Mouse (Mus musculus): ENCODE results near the gene Slc35g1.
"Not testable (repeated sequence)": the region's sequence is repeated elsewhere in the genome, so short reads cannot be mapped to it uniquely, and the experiment has no call there.

Gene Slc35g1

GRCm38 (mm10) chr19:38395701-38396632 is at the start of gene Slc35g1:
Gene Slc35g1 (plus strand): TSS chr19:38395980.
- peak; percentile 45 for DNase-seq (ENCODE audit: low read depth, low spot score)

DNA sequence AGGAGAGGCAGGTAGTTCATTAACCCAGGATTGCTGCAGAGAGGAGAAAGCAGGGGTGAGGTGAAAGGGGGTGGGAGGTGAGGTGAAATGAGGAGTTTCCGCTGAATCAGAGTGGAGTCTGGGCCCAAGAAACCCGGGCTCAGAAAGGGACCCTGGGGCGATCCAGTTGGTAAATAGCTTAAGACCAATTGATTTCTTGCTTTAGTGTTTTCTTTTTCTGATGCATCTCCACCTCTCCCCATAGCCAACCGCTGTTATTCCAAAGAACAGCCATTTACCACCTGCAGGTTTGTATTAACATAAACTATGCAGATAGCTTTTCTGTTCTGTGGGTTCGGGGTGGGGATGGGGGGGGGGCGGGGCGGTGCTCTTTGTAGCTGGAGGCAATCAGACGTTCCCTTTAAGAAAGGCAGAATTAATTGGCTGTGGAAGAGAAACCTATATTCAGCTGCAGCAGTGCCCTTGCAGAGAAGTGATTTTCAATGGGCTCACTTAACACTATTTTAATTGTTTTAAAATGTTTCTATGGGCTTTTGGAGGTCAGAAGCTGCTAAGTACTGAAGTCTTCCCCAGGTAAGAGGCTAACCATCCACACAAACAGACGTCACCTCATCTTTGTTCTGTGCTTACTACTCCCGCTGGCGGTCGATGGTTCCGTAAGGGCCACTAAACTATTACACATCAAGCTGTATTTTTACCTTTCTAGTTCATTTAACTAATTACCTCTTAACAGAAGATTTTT is 47.3 kb upstream of the Slc35g1 start:
- no peak for DNase-seq (ENCODE audit: low read depth, low spot score)

DNA sequence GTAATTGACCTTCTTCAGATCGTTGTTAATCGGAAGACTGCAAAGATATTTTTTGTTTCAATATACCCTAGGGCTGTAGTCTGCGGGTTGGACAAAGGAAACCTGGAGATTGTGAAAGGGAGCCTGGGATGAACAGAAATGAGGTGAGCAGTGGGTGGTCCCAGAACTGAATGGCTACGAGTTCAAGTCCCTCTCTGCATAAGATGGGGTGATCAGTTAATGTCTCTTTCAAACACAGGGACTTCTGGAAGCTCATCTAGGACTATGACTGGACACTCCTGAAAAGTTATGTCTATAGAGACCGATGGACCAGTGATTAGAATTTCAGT is 46.8 kb upstream of the Slc35g1 start:
- DNase-seq (ENCODE audit: low read depth, low spot score) = no peak

- no peak for DNase-seq (ENCODE audit: low read depth, low spot score)
Observed at GRCm38 (mm10) chr19:38351202-38351601, 44.6 kb upstream of the Slc35g1 start.

DNA sequence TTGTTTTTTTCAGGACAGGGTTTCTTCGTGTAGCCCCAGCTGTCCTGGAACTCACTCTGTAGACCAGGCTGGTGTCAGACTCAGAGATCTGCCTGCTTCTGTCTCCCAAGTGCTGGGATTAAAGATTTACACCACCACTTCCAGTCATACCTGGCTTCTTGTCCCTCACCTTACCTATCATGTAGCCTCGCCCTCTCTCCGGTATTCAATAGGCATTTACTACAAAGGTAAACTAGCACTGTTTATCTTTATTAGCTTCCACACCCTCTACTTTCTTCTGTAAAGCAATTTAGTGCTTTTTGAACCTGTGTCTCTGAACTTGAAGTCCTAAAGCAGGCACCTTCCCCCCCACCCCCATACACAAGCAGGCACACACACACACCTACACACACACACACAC is 44.1 kb upstream of the Slc35g1 start:
- DNase-seq (ENCODE audit: low read depth, low spot score) = no peak

DNA sequence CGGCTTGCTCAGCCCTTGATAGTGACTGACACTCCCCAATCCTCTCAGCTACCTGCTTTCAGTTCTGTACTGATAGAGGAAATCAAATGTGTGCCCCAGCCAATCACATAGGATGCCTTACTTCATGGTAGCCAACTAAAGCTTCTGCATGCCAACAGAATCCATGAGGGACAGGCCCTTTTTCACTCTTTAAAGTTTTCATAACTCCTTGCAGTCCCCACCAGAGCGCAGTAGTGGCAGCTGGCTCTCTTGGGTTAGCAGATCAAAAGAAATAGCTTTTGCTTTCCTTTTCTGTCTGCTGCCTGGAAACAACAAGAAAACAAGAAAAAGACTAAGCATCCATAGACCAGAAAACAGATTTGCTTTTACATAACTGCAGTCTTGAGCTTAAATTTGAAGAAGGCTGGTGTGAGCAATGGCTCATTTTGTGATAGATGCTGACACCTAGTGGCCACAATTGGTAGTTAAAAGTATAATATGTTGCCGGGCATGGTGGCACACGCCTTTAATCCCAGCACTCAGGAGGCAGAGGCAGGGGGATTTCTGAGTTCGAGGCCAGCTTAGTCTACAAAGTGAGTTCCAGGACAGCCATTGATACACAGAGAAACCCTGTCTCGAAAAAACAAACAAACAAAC is 43.2 kb upstream of the Slc35g1 start:
- DNase-seq (ENCODE audit: low read depth, low spot score) = peak; percentile 78

DNA sequence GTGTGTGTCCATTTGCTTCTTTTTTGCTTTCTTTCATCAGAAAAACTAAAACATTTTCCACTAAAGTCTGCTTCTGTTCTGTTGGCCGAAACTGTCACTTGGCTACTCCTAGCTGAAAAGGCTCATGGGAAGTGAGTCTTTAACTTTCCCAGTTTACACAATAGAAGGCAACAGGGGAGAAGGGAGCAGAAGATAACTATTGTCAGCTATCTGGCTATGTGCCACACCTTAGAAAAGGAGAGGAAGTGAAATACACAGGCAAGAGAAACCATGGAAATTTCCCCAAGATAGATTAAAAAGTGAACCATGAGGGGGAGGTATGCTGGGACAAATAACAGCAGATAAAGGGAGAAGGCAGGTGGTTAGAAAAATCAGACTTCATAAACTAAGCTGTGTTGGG is 41.5 kb upstream of the Slc35g1 start:
- DNase-seq (ENCODE audit: low read depth, low spot score) = no peak

DNA sequence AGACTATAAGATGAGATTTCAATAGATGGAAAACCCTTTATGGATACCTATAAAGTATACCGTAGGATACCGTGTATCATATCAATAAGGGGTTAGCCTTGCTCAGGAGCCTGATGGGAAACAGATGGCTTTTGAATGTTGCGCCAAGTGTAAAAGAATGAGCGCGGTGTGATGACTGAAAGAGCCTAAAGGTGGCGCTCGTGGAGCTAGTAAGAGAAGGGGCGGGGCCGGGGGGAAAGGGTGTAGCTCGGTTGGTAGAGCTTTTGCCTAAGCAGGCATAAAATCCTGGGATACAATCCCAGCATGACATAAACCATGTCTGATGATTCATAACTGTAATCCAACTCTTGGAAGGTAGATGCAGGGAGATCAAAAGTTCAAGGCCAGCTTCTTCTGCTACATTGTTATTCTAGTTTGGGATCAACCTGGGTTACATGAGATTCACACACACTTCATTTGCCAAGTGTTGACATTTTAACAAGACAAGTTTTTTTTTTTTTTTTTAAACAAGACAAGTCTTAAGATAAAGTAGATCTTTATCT is 40.9 kb upstream of the Slc35g1 start:
- no peak for DNase-seq (ENCODE audit: low read depth, low spot score)

DNA sequence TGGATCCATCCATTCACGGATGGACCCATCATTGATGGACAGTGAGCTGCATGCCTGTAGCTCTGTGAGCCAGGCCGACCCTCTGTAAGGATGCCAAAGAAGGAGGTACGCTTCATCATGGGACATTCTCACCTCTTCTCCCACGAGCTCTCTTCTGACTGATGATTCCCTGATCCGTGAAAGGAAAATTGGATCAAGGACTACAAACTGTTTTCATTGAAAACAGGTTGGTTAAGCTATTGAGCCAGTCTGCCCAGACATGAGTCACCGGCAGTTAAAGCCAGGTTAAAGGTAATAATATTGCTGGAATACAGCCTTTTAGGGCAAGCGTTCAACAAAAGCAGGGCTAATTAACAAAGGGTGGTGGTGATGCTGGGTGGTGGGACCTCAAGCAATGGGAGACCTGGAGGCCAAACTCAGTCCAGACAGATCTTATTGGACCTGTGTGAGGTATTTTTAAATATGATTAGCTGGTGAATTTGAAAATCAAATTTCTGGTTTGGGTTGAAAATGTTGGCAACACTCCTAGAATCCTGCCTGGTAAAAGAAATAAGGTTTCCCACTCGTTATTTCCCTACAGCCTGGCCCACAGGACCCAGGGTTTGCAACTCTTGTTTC is 39.5 kb upstream of the Slc35g1 start:
- no peak for DNase-seq (ENCODE audit: low read depth, low spot score)

GRCm38 (mm10) chr19:38357956-38358623 is 37.7 kb upstream of the Slc35g1 start:
- DNase-seq (ENCODE audit: low read depth, low spot score) = peak; percentile 38

DNA sequence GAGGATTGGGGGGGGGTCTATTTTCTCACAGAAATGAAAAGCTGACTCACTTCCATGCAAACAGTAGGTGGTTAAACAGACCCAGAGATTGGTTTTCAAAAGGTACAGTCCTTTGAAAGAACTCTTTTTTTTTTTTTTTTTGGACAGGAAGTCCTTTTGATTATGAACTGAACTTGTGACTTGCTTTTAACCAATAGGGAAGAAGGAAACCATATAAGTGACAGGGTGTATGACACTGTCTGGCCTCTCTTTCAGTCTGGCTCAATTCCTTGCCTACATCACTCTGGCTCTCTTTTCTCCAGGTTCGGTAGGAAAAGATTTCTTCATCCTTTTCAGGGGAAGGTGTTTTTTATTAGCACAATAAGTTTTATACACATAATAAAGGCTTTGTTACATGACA is 36.5 kb upstream of the Slc35g1 start:
- no peak for DNase-seq (ENCODE audit: low read depth, low spot score)

DNA sequence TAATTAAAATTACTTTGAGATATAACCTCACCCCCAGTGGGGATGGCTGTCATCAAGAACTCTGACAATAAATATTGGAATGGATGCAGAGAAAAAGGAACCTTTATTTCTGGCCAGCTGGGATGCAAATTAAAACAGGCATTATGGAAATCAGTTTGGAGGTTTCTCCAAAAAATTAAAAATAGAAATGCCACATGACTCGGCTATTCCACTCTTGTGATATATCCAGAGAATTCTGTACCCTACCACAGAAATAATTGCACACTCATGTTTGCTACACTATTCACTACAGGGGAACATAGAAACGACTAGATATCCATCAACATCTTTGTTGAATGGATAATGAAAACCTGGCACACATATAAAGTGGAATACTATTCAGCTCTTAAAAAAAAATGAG is 33.9 kb upstream of the Slc35g1 start:
- DNase-seq (ENCODE audit: low read depth, low spot score) = no peak

- DNase-seq (ENCODE audit: low read depth, low spot score) = no peak
Observed at GRCm38 (mm10) chr19:38363358-38363757, 32.4 kb upstream of the Slc35g1 start.

DNA sequence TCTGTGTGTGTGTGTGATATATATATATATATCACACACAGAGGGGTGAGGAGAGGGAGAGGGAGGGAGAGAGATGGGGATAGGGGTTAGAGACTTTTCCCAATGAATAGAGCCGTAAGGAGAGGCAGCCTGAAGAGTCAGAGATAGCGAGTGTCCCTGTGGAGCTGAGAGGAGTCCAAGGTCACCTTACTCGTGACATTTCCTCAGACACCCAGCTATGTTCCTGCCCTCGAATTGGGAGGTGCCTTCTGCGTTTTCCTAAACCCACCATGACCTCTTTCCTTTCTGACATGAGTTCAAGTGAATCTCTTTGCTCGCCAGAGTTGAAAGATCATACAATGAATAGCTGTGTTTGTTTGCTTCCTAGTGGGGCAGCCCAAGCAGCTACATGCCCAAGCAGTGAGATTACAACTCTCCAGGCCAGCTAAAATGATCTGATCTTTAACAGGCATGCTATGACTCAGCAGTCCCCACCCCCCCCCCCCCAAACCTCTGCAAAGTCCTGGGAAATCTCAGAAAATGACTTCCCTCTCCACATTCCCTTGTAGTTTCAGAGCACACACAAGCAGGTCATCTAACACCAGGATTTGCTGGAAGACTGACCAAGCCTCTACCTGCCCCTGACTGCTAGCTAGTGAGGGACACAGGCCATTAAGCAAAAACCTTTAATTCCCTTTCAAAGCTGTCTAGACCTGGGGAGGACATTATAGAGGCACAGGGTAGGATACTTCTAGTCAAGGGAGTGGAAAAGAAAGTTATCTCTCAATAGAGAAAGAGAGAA is 31.7 kb upstream of the Slc35g1 start:
- DNase-seq (ENCODE audit: low read depth, low spot score) = no peak

DNA sequence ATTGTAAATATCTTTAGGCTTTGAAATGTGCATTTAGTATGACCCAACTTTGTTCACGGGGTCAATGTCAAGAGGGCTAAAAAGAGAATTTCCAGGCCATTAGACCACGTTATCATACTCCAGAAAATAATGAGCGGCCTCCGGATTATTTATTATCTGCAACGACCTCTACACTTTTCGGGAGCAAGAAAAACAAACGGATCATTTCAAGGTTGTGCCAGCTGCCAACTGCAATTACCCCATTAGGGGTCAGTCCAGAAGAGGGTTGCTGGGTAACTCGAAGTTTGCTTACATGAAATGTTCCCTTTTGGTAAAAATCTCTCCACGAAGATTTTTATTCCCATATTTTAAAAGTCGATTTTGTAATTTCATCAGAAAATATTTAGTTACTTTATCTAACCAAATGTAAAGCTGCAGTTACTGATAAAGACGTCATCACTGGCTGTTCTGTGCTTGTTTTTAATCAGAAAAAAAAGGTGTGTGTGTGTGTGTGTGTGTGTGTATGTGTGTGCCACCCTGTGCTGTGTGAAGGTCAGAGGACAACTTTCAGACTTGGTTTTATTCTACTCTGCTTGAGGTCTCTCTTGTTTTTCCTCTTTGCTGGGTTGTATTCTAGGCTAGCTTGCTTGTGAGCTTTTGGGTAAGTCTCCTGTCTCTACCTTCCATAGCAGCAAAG is 30.7 kb upstream of the Slc35g1 start:
- no peak for DNase-seq (ENCODE audit: low read depth, low spot score)

GRCm38 (mm10) chr19:38372460-38373102 is 23.2 kb upstream of the Slc35g1 start:
- DNase-seq (ENCODE audit: low read depth, low spot score) = no peak

- no peak for DNase-seq (ENCODE audit: low read depth, low spot score)
Observed at GRCm38 (mm10) chr19:38373371-38373770, 22.4 kb upstream of the Slc35g1 start.

DNA sequence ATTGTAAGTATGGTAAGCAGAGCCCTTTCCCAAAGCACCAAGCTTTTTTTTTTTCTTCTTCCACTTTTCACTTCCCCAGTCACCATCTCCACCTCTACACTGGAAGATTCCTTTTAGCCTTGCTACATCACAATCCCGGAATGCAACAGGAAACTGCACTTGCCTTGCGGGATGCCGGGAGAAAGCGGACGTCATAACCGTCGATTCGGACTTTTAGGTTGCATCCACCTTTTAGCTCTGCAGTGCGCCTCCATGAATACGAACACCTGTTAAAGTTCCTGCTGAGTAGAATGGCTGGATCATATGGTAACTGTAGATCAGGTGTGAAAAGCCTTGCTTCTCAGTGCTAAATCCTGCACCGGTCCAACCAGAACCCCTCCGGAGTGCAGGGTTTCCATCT is 12.0 kb upstream of the Slc35g1 start:
- DNase-seq (ENCODE audit: low read depth, low spot score) = no peak

GRCm38 (mm10) chr19:38387021-38387420 is 8.8 kb upstream of the Slc35g1 start:
- not testable (repeated sequence) for DNase-seq (ENCODE audit: low read depth, low spot score)
